Mouse (Mus musculus) forebrain, embryonic 16.5 days (tissue): ENCODE measurements at regions not wholly inside any gene's neighbourhood (a gene's known extent, or its start where the extent isn't known, plus 50 kb on each side); places are given as distances from the start of the nearest gene placed in this dataset.

Experiments used
- ATAC-seq: fragments of 200-750 bp; cut with Nextera tagmentation; 2 replicates; pipeline ENCODE4 v1.8.0; 2017; ENCODE audit warnings: mild to moderate bottlenecking, moderate library complexity
- H3K27ac ChIP-seq: fragments of 300-500 bp; sonication (generic); 2 replicates; pipeline ENCODE4 v1.5.1; 2014; ENCODE audit warnings: low read length, control low read depth
- H3K27me3 ChIP-seq: fragments of 300-500 bp; sonication (generic); replicated peaks from 2 replicates; pipeline ENCODE4 v1.6.1; 2014; ENCODE audit warnings: low read length; ENCODE audit not compliant: control insufficient read depth, insufficient read depth
- H3K36me3 ChIP-seq: fragments of 300-500 bp; sonication (generic); 2 replicates; pipeline ENCODE4 v1.6.1; 2014; ENCODE audit not compliant: control insufficient read depth, insufficient read depth
- H3K4me1 ChIP-seq: fragments of 300-500 bp; sonication (generic); replicated peaks from 2 replicates; pipeline ENCODE4 v1.6.1; 2014; ENCODE audit warnings: low read length; ENCODE audit not compliant: control insufficient read depth, insufficient read depth
- H3K4me2 ChIP-seq: fragments of 300-500 bp; sonication (generic); 2 replicates; pipeline ENCODE4 v1.6.1; 2014; ENCODE audit warnings: mild to moderate bottlenecking, low read length, control low read depth
- H3K4me3 ChIP-seq: fragments of 300-500 bp; sonication (generic); replicated peaks from 2 replicates; pipeline ENCODE4 v1.5.1; 2014; ENCODE audit warnings: mild to moderate bottlenecking, low read length, control low read depth
- H3K9ac ChIP-seq: fragments of 300-500 bp; sonication (generic); replicated peaks from 2 replicates; pipeline ENCODE4 v1.6.1; 2014; ENCODE audit warnings: low read depth, low read length, control low read depth
- H3K9me3 ChIP-seq: fragments of 300-500 bp; sonication (generic); 2 replicates; pipeline ENCODE4 v1.6.1; 2016; ENCODE audit warnings: low read length; ENCODE audit not compliant: control insufficient read depth
- WGBS: fragments of 180-500 bp; shearing (Covaris S2); extraction: QIAGEN DNeasy Blood & Tissue Kit; methylation state at CpG from one replicate; pipeline ENCODE4 v1.1.7; 2014; 5-methylcytosine and 5-hydroxymethylcytosine counted together

- Histone ChIP-seq H3K9ac (no peak overlapping the region), H3K27ac (no peak overlapping the region), H3K36me3 (no peaks in the 10 kb centered on the region), H3K27me3 (no peaks in the 10 kb centered on the region), H3K4me2 (no peak overlapping the region), H3K9me3 (no peaks in the 10 kb centered on the region), H3K4me3 (no peak overlapping the region), H3K4me1 (no peaks in the 10 kb centered on the region)
- 88% methylated on average over 4 of the region's 4 CpGs for WGBS
- no peak for ATAC-seq
These were observed 378.7 kb upstream of the Runx1 start for GRCm38 (mm10) chr16:93204601-93205000.

- Histone ChIP-seq H3K4me3 (no peak overlapping the region), H3K27ac (no peak overlapping the region), H3K4me2 (no peak overlapping the region), H3K9me3 (no peaks in the 10 kb centered on the region), H3K36me3 (no peaks in the 10 kb centered on the region), H3K27me3 (no peaks in the 10 kb centered on the region), H3K9ac (no peak overlapping the region), H3K4me1 (no peaks in the 10 kb centered on the region)
- no peak for ATAC-seq
These were observed 376.6 kb upstream of the Runx1 start for GRCm38 (mm10) chr16:93202591-93202990.

GRCm38 (mm10) chr16:93197300-93197699 is 371.4 kb upstream of the Runx1 start:
- Histone ChIP-seq H3K4me3 (no peak overlapping the region), H3K27me3 (no peaks in the 10 kb centered on the region), H3K27ac (no peak overlapping the region), H3K9ac (no peak overlapping the region), H3K36me3 (no peaks in the 10 kb centered on the region), H3K9me3 (no peaks in the 10 kb centered on the region), H3K4me2 (no peak overlapping the region), H3K4me1 (no peaks in the 10 kb centered on the region)
- WGBS = 88% methylated on average over 8 of the region's 8 CpGs
- ATAC-seq = no peak

- Histone ChIP-seq H3K4me2 (no peak overlapping the region), H3K9me3 (no peaks in the 10 kb centered on the region), H3K9ac (no peak overlapping the region), H3K36me3 (no peaks in the 10 kb centered on the region), H3K27ac (no peak overlapping the region), H3K27me3 (no peaks in the 10 kb centered on the region), H3K4me1 (no peaks in the 10 kb centered on the region), H3K4me3 (no peak overlapping the region)
- WGBS = 53% methylated on average over 7 of the region's 7 CpGs
- no peak for ATAC-seq
These were observed 368.1 kb upstream of the Runx1 start for GRCm38 (mm10) chr16:93193921-93194481.

DNA sequence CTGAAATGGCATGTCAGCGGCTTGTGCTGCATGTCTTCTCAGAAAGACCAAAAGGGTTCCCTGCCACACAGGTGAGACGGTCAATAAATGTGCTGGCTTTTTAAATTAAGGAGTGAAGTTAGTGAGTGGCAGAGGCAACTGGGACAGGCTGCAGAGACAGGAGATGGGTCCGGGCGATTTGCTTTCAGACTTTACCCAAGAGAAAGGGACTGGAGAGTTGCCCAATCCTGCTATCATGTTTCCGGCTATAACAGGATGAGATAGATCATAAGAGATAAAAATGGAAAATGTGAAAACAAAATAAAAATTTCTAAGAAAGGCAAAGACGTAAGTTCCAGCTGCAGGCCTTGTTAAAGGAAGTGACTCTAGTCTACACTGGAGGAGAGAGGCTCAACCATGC is 367.3 kb upstream of the Runx1 start:
- Histone ChIP-seq H3K9ac (no peak overlapping the region), H3K4me1 (no peaks in the 10 kb centered on the region), H3K36me3 (no peaks in the 10 kb centered on the region), H3K4me2 (no peak overlapping the region), H3K9me3 (no peaks in the 10 kb centered on the region), H3K27ac (no peak overlapping the region), H3K4me3 (no peak overlapping the region), H3K27me3 (no peaks in the 10 kb centered on the region)
- WGBS = 91% methylated on average over 6 of the region's 6 CpGs
- ATAC-seq = no peak

DNA sequence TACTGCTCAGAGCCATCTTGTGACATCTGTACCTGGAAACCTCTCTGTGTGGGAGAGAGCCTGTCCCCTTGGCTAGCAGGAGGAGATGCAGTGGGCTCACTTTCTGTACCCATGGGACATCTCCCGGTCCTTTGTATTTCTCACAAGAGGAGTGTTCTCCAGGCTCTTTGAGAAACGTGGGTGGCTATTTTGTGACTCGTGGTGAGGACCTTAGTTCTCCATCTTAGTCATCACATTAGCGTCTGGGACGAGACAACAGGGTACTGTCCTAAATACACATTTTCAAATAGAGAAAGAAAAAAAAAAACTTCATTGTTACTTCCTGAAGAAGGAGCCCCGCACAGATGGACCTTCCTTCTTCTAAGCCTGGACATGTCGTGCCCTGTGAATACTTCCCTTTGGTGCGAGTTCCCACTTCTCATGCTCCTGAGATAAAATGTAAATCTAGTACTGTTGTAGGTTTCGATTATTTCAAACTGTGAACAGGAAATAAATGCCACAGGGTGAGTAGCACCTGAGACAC is 366.8 kb upstream of the Runx1 start:
- no peaks in the 10 kb centered on the region for H3K27me3 ChIP-seq
- ATAC-seq = no peak
- H3K27ac ChIP-seq = no peak overlapping the region
- no peak overlapping the region for H3K4me2 ChIP-seq
- H3K4me3 ChIP-seq = no peak overlapping the region
- H3K9me3 ChIP-seq = no peaks in the 10 kb centered on the region
- no peak overlapping the region for H3K9ac ChIP-seq
- no peaks in the 10 kb centered on the region for H3K36me3 ChIP-seq
- no peaks in the 10 kb centered on the region for H3K4me1 ChIP-seq
- WGBS = 80% methylated on average over 9 of the region's 9 CpGs

DNA sequence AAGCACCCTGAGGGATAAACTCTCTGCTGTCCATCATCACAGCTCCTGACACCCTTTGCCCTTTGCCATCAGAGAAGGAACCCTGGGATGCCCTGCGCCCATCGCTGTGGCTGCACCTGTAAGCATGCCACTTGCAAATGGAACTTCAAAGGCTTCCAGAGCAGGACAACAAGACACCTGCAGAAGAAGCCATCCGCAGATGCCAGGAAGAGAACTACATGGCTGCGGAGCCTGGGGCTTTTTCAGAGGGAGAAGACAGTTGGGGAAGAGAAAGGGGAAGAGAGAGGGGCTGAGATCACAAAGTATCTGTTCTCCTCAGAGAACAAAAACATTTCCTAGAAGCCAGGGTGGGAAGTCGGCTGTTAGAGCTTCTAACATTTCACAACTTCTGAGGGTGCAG is 365.2 kb upstream of the Runx1 start:
- no peak for ATAC-seq
- Histone ChIP-seq H3K27ac (no peak overlapping the region), H3K36me3 (no peaks in the 10 kb centered on the region), H3K9me3 (no peaks in the 10 kb centered on the region), H3K4me1 (no peaks in the 10 kb centered on the region), H3K27me3 (no peaks in the 10 kb centered on the region), H3K4me3 (no peak overlapping the region), H3K4me2 (no peak overlapping the region), H3K9ac (no peak overlapping the region)
- 82% methylated on average over 5 of the region's 5 CpGs for WGBS

- Histone ChIP-seq H3K27me3 (no peaks in the 10 kb centered on the region), H3K36me3 (no peaks in the 10 kb centered on the region), H3K27ac (no peak overlapping the region), H3K4me2 (no peak overlapping the region), H3K9me3 (no peaks in the 10 kb centered on the region), H3K4me3 (no peak overlapping the region), H3K9ac (no peak overlapping the region), H3K4me1 (no peaks in the 10 kb centered on the region)
- 72% methylated on average over 3 of the region's 3 CpGs for WGBS
- no peak for ATAC-seq
These were observed 364.4 kb upstream of the Runx1 start for GRCm38 (mm10) chr16:93190301-93190700.

DNA sequence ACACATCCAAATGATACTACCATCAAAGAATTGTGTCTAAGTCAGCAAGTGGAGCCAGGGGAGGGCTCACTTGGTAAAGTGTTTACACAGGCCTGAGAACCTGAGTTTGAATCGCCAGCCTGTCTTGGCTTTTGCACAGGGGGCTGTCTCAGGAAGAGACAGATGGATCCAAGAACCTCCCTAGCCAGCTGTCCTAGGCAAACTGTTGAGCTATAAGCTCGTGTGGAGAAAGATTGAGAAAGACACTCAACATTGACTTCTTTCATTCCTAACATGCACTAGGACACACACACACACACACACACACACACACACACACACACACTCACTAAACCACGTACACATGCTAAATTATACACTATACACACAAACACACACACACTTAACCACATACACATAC is 363.9 kb upstream of the Runx1 start:
- Histone ChIP-seq H3K9ac (no peak overlapping the region), H3K4me1 (no peaks in the 10 kb centered on the region), H3K27ac (no peak overlapping the region), H3K36me3 (no peaks in the 10 kb centered on the region), H3K27me3 (no peaks in the 10 kb centered on the region), H3K4me2 (no peak overlapping the region), H3K9me3 (no peaks in the 10 kb centered on the region), H3K4me3 (no peak overlapping the region)
- WGBS = 62% methylated on average over 3 of the region's 3 CpGs
- no peak for ATAC-seq

- Histone ChIP-seq H3K4me2 (no peak overlapping the region), H3K27ac (no peak overlapping the region), H3K4me1 (no peaks in the 10 kb centered on the region), H3K36me3 (no peaks in the 10 kb centered on the region), H3K9ac (no peak overlapping the region), H3K4me3 (no peak overlapping the region), H3K27me3 (no peaks in the 10 kb centered on the region), H3K9me3 (no peaks in the 10 kb centered on the region)
- 89% methylated on average over 5 of the region's 5 CpGs for WGBS
- ATAC-seq = no peak
These were observed 363.5 kb upstream of the Runx1 start for GRCm38 (mm10) chr16:93189412-93189811.
